Mouse (Mus musculus) gastrocnemius, adult 8-10 months (tissue): Measurements from ENCODE around the gene Skil. TPM values are rescaled to one million over a fixed set of nuclear protein-coding genes. Genes with fewer than 3 reads are reported as not detected.
A peak's percentile ranks its signal among the peaks of the same experiment; 100 is the strongest.

Source experiments
- DNase-seq, 2 experiments: peaks; one replicate each; pipeline ENCODE4 v3.0.0; 2022; ENCODE audit warnings: low spot score in 2 of 2
- total RNA-seq, 4 experiments: library from RNA; stranded (reverse); gene quantifications; 2 replicates each; pipeline ENCODE4 v1.2.4; 2022

Skil gene
- 10 to 100 TPM in 1 of 4 experiments, 1 to 10 TPM in 3; 8.6 to 12.2 (median 8.9) TPM for total RNA-seq

- DNase-seq = peak; percentile 89 to 94
Measured at GRCm38 (mm10) chr3:31094531-31095178, at the start of gene Skil. Skil (plus strand) TSS chr3:31095058.

- no peak for DNase-seq
Measured at GRCm38 (mm10) chr3:31047263-31047662, 47.6 kb upstream of the Skil start.

- no peak for DNase-seq
Measured at GRCm38 (mm10) chr3:31049087-31049486, 45.8 kb upstream of the Skil start.

GRCm38 (mm10) chr3:31050375-31050774, 44.5 kb upstream of the Skil start:
- DNase-seq = no peak

GRCm38 (mm10) chr3:31051730-31052129, 43.1 kb upstream of the Skil start:
- no peak for DNase-seq

- DNase-seq = no peak
Measured at GRCm38 (mm10) chr3:31053191-31053590, 41.7 kb upstream of the Skil start.

GRCm38 (mm10) chr3:31054888-31055287, 40.0 kb upstream of the Skil start:
- DNase-seq = no peak

GRCm38 (mm10) chr3:31056047-31056650, 38.7 kb upstream of the Skil start:
- no peak for DNase-seq

- peak; percentile 69 to 72 for DNase-seq
Measured at GRCm38 (mm10) chr3:31056651-31057627, 37.9 kb upstream of the Skil start.

GRCm38 (mm10) chr3:31060745-31061102, 34.1 kb upstream of the Skil start:
- no peak for DNase-seq

- DNase-seq = no peak
Measured at GRCm38 (mm10) chr3:31061103-31061785, 33.6 kb upstream of the Skil start.

GRCm38 (mm10) chr3:31061786-31062120, 33.1 kb upstream of the Skil start:
- DNase-seq = no peak

- DNase-seq = no peak
Measured at GRCm38 (mm10) chr3:31062325-31062724, 32.5 kb upstream of the Skil start.

GRCm38 (mm10) chr3:31068482-31068881, 26.4 kb upstream of the Skil start:
- no peak for DNase-seq

- no peak for DNase-seq
Measured at GRCm38 (mm10) chr3:31071804-31072203, 23.1 kb upstream of the Skil start.

- no peak for DNase-seq
Measured at GRCm38 (mm10) chr3:31075808-31076207, 19.1 kb upstream of the Skil start.

GRCm38 (mm10) chr3:31077068-31077703, 17.7 kb upstream of the Skil start:
- DNase-seq = no peak

GRCm38 (mm10) chr3:31079450-31079849, 15.4 kb upstream of the Skil start:
- DNase-seq = no peak

- no peak for DNase-seq
Measured at GRCm38 (mm10) chr3:31080791-31081502, 13.9 kb upstream of the Skil start.

- DNase-seq = no peak
Measured at GRCm38 (mm10) chr3:31082838-31083506, 11.9 kb upstream of the Skil start.
